Comparison of ENCODE assay signal across 8 mouse cellular contexts in genomic region chr8:71396639-71397305, GRCm38 (mm10). TPM values are rescaled to one million over a fixed set of nuclear protein-coding genes. Genes with fewer than 3 reads are reported as not detected.
DNase-seq lines count a peak whose midpoint lies in the region; ATAC-seq and TF ChIP-seq lines count a peak whose summit lies in the region.

Gene Babam1 (plus strand): TSS chr8:71396861.

- CTCF ChIA-PET in Patski (lab: Charles Lee): interaction anchor here (0.8 to 2.7 kb wide), 4 partner anchors 10 to 62 kb away, joined by 3 to 12 read pairs (median 4); partner anchors contain the start of gene Ocel1

- in situ Hi-C loops in Patski (cut with MboI; ENCODE audit: low pct_unique_long_range_greater_than_20kb): no loop called here

- no peak for TF ChIP-seq CTCF in Patski (IDR thresholded peaks at IDR 0.05)

- peak; percentile 76 for DNase-seq in Patski (ENCODE audit: low read depth, low spot score)
- DNase-seq in cerebellum, postnatal 10 days: peak; percentile 96 to 97
- DNase-seq in frontal cortex, postnatal 10 days (ENCODE audit: low spot score in 2 of 2): peak; percentile 88 to 90
- DNase-seq in layer of hippocampus, postnatal 14 days (ENCODE audit: low spot score in 2 of 2): peak; percentile 86 to 97
- peak; percentile 91 for DNase-seq in lung, postnatal 14 days
- DNase-seq in retina, adult 2 months (ENCODE audit: low read depth, low spot score): peak; percentile 81
- DNase-seq in thymus, postnatal 36 days: peak; percentile 84 to 89

- H3K27me3 ChIP-seq in Patski: no peaks in the 10 kb centered on the region
- H3K27me3 ChIP-seq in hindbrain, embryonic 12.5 days: no peaks in the 10 kb centered on the region

- H3K9ac ChIP-seq in hindbrain, embryonic 12.5 days: peak within 1 kb of the TSS; percentile 83

- POLR2A ChIA-PET in Patski (lab: Charles Lee): interaction anchor here (0.7 to 2.4 kb wide), 6 partner anchors 8 to 25 kb away, joined by 3 to 11 read pairs (median 4); partner anchors contain the start of gene Nr2f6

- peaks cover 13% of the 10 kb centered on the region for H3K36me3 ChIP-seq in hindbrain, embryonic 12.5 days

- peak within 1 kb of the TSS; percentile 52 for H3K27ac ChIP-seq in hindbrain, embryonic 12.5 days

- no peaks in the 10 kb centered on the region for H3K9me3 ChIP-seq in hindbrain, embryonic 12.5 days (replicated peaks)

- peaks cover 8% of the 10 kb centered on the region for H3K4me1 ChIP-seq in hindbrain, embryonic 12.5 days

- peak; percentile 97 for ATAC-seq in Patski
- peak; percentile 97 for ATAC-seq in hindbrain, embryonic 12.5 days (ENCODE audit: low FRiP score)

- H3K4me3 ChIP-seq in hindbrain, embryonic 12.5 days: peak within 1 kb of the TSS; percentile 78

- under 1% methylated on average over 34 of the region's 34 CpGs for WGBS in hindbrain, embryonic 12.5 days

- H3K4me2 ChIP-seq in hindbrain, embryonic 12.5 days (replicated peaks): peak within 1 kb of the TSS; percentile 95

RNA-seq across cellular contexts. Expression of gene Babam1, which starts in this region (rescaled TPM):
- 103 TPM for polyA plus RNA-seq in Patski (2021)
- 91.1 and 104 TPM in 2 replicates for polyA plus RNA-seq in hindbrain, embryonic 12.5 days (2016; fragmentation: Nextera tagmentation; extraction: Ambion mirVana)
- total RNA-seq in layer of hippocampus, postnatal 14 days (2021): 10 to 100 TPM; 89.1 to 96.7 TPM

Comparison
In these comparisons a context has a peak if more than half of its experiments do, and no peak if none do; other contexts are left out.
1. Peak in every context shown above with its lines: DNase-seq, ATAC-seq, H3K4me3 ChIP-seq and H3K27ac ChIP-seq.